Mouse (Mus musculus) bone marrow macrophage, adult 2 months (primary cell): ENCODE data around the gene Fbl.

Source experiments
- CTCF ChIP-seq: IDR thresholded peaks from 2 replicates; pipeline ENCODE4 v1.5.1; 2012; ENCODE audit warnings: low read depth, mild to moderate bottlenecking, low read length, moderate library complexity
- POLR2A ChIP-seq: IDR thresholded peaks from 2 replicates; pipeline ENCODE4 v1.6.1; 2012; ENCODE audit warnings: mild to moderate bottlenecking, low read depth, low read length, borderline replicate concordance

GRCm38 (mm10) chr7:28165406-28165805 is 4.1 kb upstream of the Fbl start:
- no peak for TF ChIP-seq POLR2A
- TF ChIP-seq CTCF, result no peak
